Mouse (Mus musculus) myocyte (in vitro differentiated cells): ENCODE measurements at regions not wholly inside any gene's neighbourhood (a gene's known extent, or its start where the extent isn't known, plus 50 kb on each side); places are given as distances from the start of the nearest gene placed in this dataset.

Source experiments
- H3K27me3 ChIP-seq: one replicate; pipeline ENCODE4 v1.6.1; 2011; ENCODE audit not compliant: control insufficient read depth, insufficient read depth, insufficient read length
- H3K36me3 ChIP-seq: one replicate; pipeline ENCODE4 v1.6.1; 2011; ENCODE audit not compliant: control insufficient read depth, insufficient read depth
- H3K4me2 ChIP-seq: one replicate; pipeline ENCODE4 v1.6.1; 2011; ENCODE audit warnings: low read depth, control low read depth
- H3K4me3 ChIP-seq: one replicate; pipeline ENCODE4 v1.5.1; 2011; ENCODE audit warnings: mild to moderate bottlenecking, control low read depth, moderate library complexity
- H3K79me2 ChIP-seq: one replicate; pipeline ENCODE4 v1.6.1; 2011; ENCODE audit not compliant: control insufficient read depth, insufficient read depth
- H3ac ChIP-seq: one replicate; pipeline ENCODE4 v1.6.1; 2011; ENCODE audit not compliant: control insufficient read depth, insufficient read length
- CEBPB ChIP-seq: IDR thresholded peaks from 2 replicates; pipeline ENCODE4 v1.6.1; 2011; ENCODE audit warnings: mild to moderate bottlenecking, moderate library complexity; ENCODE audit not compliant: poor library complexity, insufficient read depth, severe bottlenecking
- E2F4 ChIP-seq: IDR thresholded peaks from one replicate; pipeline ENCODE4 v1.6.1; 2011; ENCODE audit warnings: mild to moderate bottlenecking, control low read depth, moderate library complexity; ENCODE audit not compliant: insufficient read depth
- MAX ChIP-seq: IDR thresholded peaks from one replicate; pipeline ENCODE4 v1.6.1; 2011; ENCODE audit warnings: low read depth, mild to moderate bottlenecking, control low read depth
- MYOD1 ChIP-seq, 3 experiments: IDR thresholded peaks; one replicate each; pipeline ENCODE4 v1.6.1; 2011; ENCODE audit warnings: control low read depth in 2 of 3, low read depth in 2 of 3, mild to moderate bottlenecking in 2 of 3, moderate library complexity in 1 of 3; ENCODE audit not compliant: insufficient read length in 2 of 3, control insufficient read depth in 1 of 3
- MYOG ChIP-seq, 3 experiments: IDR thresholded peaks; one replicate each; pipeline ENCODE4 v1.6.1; 2011; ENCODE audit warnings: control low read depth in 2 of 3, low read depth in 2 of 3, mild to moderate bottlenecking in 2 of 3; ENCODE audit not compliant: insufficient read length in 2 of 3, control insufficient read depth in 1 of 3, insufficient read depth in 1 of 3
- POLR2A ChIP-seq: IDR thresholded peaks from one replicate; pipeline ENCODE4 v1.6.1; 2011; ENCODE audit warnings: low read depth, mild to moderate bottlenecking, control low read depth, moderate library complexity; ENCODE audit not compliant: insufficient read length
- POLR2AphosphoS2 ChIP-seq: IDR thresholded peaks from one replicate; pipeline ENCODE4 v1.6.1; 2011; ENCODE audit warnings: low read depth, control low read depth; ENCODE audit not compliant: insufficient read length
- REST ChIP-seq: IDR thresholded peaks from one replicate; pipeline ENCODE4 v1.6.1; 2011; ENCODE audit warnings: mild to moderate bottlenecking, control low read depth, moderate library complexity; ENCODE audit not compliant: insufficient read depth, insufficient read length
- SRF ChIP-seq: IDR thresholded peaks from one replicate; pipeline ENCODE4 v1.6.1; 2011; ENCODE audit warnings: low read depth; ENCODE audit not compliant: control insufficient read depth, insufficient read length
- TCF12 ChIP-seq: IDR thresholded peaks from one replicate; pipeline ENCODE4 v1.6.1; 2011; ENCODE audit warnings: mild to moderate bottlenecking, control low read depth; ENCODE audit not compliant: poor library complexity, insufficient read depth, severe bottlenecking
- TCF3 ChIP-seq: IDR thresholded peaks from one replicate; pipeline ENCODE4 v1.6.1; 2011; ENCODE audit warnings: low read depth, control low read depth; ENCODE audit not compliant: insufficient read length
- USF1 ChIP-seq: IDR thresholded peaks from one replicate; pipeline ENCODE4 v1.6.1; 2011; ENCODE audit warnings: low read depth, mild to moderate bottlenecking, control low read depth, moderate library complexity

- TF ChIP-seq CEBPB, result no peak
- TF ChIP-seq TCF12, result no peak
- TF ChIP-seq TCF3, result no peak
- TF ChIP-seq MYOD1 (IDR thresholded peaks at IDR 0.05; ENCODE audit: control insufficient read depth in 1 of 3, insufficient read length in 2 of 3, low read depth in 2 of 3), result no peak
- no peak for TF ChIP-seq USF1
- TF ChIP-seq MYOG (IDR thresholded peaks at IDR 0.05; ENCODE audit: control insufficient read depth in 1 of 3, insufficient read depth in 1 of 3, insufficient read length in 2 of 3, low read depth in 2 of 3), result no peak
- no peak for TF ChIP-seq POLR2AphosphoS2
- TF ChIP-seq POLR2A, result no peak
- no peak for TF ChIP-seq MAX
- TF ChIP-seq E2F4, result no peak
- H3K36me3 ChIP-seq, result no peaks in the 10 kb centered on the region
- H3K4me2 ChIP-seq, result no peak overlapping the region
Observed at GRCm38 (mm10) chr1:76427439-76427838, 881.4 kb downstream of the Slc4a3 start.

GRCm38 (mm10) chr1:76430041-76430610, 884.1 kb downstream of the Slc4a3 start:
- Histone ChIP-seq H3K4me2 (no peak overlapping the region), H3ac (no peak overlapping the region), H3K27me3 (no peaks in the 10 kb centered on the region), H3K79me2 (no peaks in the 10 kb centered on the region), H3K4me3 (no peak overlapping the region), H3K36me3 (no peaks in the 10 kb centered on the region)
- TF ChIP-seq MYOD1 (IDR thresholded peaks at IDR 0.05; ENCODE audit: control insufficient read depth in 1 of 3, insufficient read length in 2 of 3, low read depth in 2 of 3) (no peak), CEBPB (no peak), TCF3 (no peak), REST (no peak), MYOG (IDR thresholded peaks at IDR 0.05; ENCODE audit: control insufficient read depth in 1 of 3, insufficient read depth in 1 of 3, insufficient read length in 2 of 3, low read depth in 2 of 3) (no peak), POLR2AphosphoS2 (no peak), E2F4 (no peak), TCF12 (no peak), SRF (no peak), POLR2A (no peak), MAX (no peak), USF1 (no peak)

More at GRCm38 (mm10) chr1:76427439-76427838, 881.4 kb downstream of the Slc4a3 start:
- Histone ChIP-seq H3K79me2 (no peaks in the 10 kb centered on the region), H3ac (no peak overlapping the region), H3K4me3 (no peak overlapping the region), H3K27me3 (no peaks in the 10 kb centered on the region)

- no peak overlapping the region for H3K4me3 ChIP-seq
- no peak overlapping the region for H3K4me2 ChIP-seq
- H3K36me3 ChIP-seq, result no peaks in the 10 kb centered on the region
- no peaks in the 10 kb centered on the region for H3K27me3 ChIP-seq
- H3K79me2 ChIP-seq, result no peaks in the 10 kb centered on the region
- no peak overlapping the region for H3ac ChIP-seq
- TF ChIP-seq MYOG (IDR thresholded peaks at IDR 0.05; ENCODE audit: control insufficient read depth in 1 of 3, insufficient read depth in 1 of 3, insufficient read length in 2 of 3, low read depth in 2 of 3) (no peak), REST (no peak), CEBPB (no peak), TCF12 (no peak), POLR2AphosphoS2 (no peak), POLR2A (no peak), MAX (no peak)
Observed at GRCm38 (mm10) chr1:76433481-76433941, 887.4 kb downstream of the Slc4a3 start.

GRCm38 (mm10) chr1:76450539-76451214, 904.6 kb downstream of the Slc4a3 start:
- Histone ChIP-seq H3K79me2 (no peaks in the 10 kb centered on the region), H3K4me2 (no peak overlapping the region)

More at GRCm38 (mm10) chr1:76450539-76451214, 904.6 kb downstream of the Slc4a3 start:
- no peak for TF ChIP-seq TCF3
- TF ChIP-seq TCF12, result no peak
- TF ChIP-seq REST, result no peak
- no peak for TF ChIP-seq E2F4
- TF ChIP-seq CEBPB, result no peak
- TF ChIP-seq USF1, result no peak
- TF ChIP-seq MYOD1 (IDR thresholded peaks at IDR 0.05; ENCODE audit: control insufficient read depth in 1 of 3, insufficient read length in 2 of 3, low read depth in 2 of 3), result no peak
- TF ChIP-seq SRF, result no peak
- no peak for TF ChIP-seq POLR2A
- TF ChIP-seq MAX, result no peak
- no peak for TF ChIP-seq POLR2AphosphoS2
- TF ChIP-seq MYOG (IDR thresholded peaks at IDR 0.05; ENCODE audit: control insufficient read depth in 1 of 3, insufficient read depth in 1 of 3, insufficient read length in 2 of 3, low read depth in 2 of 3), result no peak
- no peaks in the 10 kb centered on the region for H3K27me3 ChIP-seq
- H3K4me3 ChIP-seq, result no peak overlapping the region
- no peak overlapping the region for H3ac ChIP-seq
- H3K36me3 ChIP-seq, result no peaks in the 10 kb centered on the region
